Mouse (Mus musculus) limb, embryonic 13.5 days (tissue): Measurements from ENCODE around the gene C1ql1. TPM values are rescaled to one million over a fixed set of nuclear protein-coding genes. Genes with fewer than 3 reads are reported as not detected.
A peak's percentile ranks its signal among the peaks of the same experiment; 100 is the strongest.
"Not testable (repeated sequence)": the region's sequence is repeated elsewhere in the genome, so short reads cannot be mapped to it uniquely, and the experiment has no call there.

ENCODE experiments used
- ATAC-seq: fragments of 200-750 bp; cut with Nextera tagmentation; 2 replicates; pipeline ENCODE4 v1.8.0; 2017; ENCODE audit warnings: low read depth, moderate number of reproducible peaks, moderate TSS enrichment; ENCODE audit not compliant: low FRiP score
- H3K27ac ChIP-seq: fragments of 300-500 bp; sonication (generic); 2 replicates; pipeline ENCODE4 v1.5.1; 2015; ENCODE audit warnings: inconsistent platforms, mild to moderate bottlenecking, moderate library complexity
- H3K27me3 ChIP-seq: fragments of 300-500 bp; sonication (generic); 2 replicates; pipeline ENCODE4 v1.6.1; 2015; ENCODE audit warnings: mild to moderate bottlenecking, inconsistent platforms
- H3K36me3 ChIP-seq: fragments of 300-500 bp; sonication (generic); 2 replicates; pipeline ENCODE4 v1.6.1; 2015; ENCODE audit warnings: inconsistent platforms, mild to moderate bottlenecking, moderate library complexity
- H3K4me1 ChIP-seq: fragments of 300-500 bp; sonication (generic); 2 replicates; pipeline ENCODE4 v1.6.1; 2015; ENCODE audit warnings: inconsistent platforms
- H3K4me2 ChIP-seq: fragments of 300-500 bp; sonication (generic); replicated peaks from 2 replicates; pipeline ENCODE4 v1.6.1; 2015; ENCODE audit warnings: inconsistent platforms, mild to moderate bottlenecking, moderate library complexity
- H3K4me3 ChIP-seq: fragments of 300-500 bp; sonication (generic); 2 replicates; pipeline ENCODE4 v1.5.1; 2015; ENCODE audit warnings: moderate library complexity, mild to moderate bottlenecking, inconsistent platforms
- H3K9ac ChIP-seq: fragments of 300-500 bp; sonication (generic); 2 replicates; pipeline ENCODE4 v1.6.1; 2015; ENCODE audit warnings: mild to moderate bottlenecking, inconsistent platforms
- H3K9me3 ChIP-seq: fragments of 300-500 bp; sonication (generic); 2 replicates; pipeline ENCODE4 v1.6.1; 2016; ENCODE audit warnings: inconsistent platforms
- WGBS: fragments of 180-500 bp; shearing (Covaris S2); methylation state at CpG from one replicate; pipeline ENCODE4 v1.1.7; 2015; 5-methylcytosine and 5-hydroxymethylcytosine counted together
- polyA plus RNA-seq: library from polyadenylated mRNA; unstranded; fragments of >200 nt; fragmentation: Nextera tagmentation; extraction: Ambion mirVana; gene quantifications from 2 replicates; pipeline ENCODE4 v1.2.1, GENCODE M21; 2015

The C1ql1 gene
- polyA plus RNA-seq, 1 experiment from 2014 or later, result 1.4 TPM

DNA sequence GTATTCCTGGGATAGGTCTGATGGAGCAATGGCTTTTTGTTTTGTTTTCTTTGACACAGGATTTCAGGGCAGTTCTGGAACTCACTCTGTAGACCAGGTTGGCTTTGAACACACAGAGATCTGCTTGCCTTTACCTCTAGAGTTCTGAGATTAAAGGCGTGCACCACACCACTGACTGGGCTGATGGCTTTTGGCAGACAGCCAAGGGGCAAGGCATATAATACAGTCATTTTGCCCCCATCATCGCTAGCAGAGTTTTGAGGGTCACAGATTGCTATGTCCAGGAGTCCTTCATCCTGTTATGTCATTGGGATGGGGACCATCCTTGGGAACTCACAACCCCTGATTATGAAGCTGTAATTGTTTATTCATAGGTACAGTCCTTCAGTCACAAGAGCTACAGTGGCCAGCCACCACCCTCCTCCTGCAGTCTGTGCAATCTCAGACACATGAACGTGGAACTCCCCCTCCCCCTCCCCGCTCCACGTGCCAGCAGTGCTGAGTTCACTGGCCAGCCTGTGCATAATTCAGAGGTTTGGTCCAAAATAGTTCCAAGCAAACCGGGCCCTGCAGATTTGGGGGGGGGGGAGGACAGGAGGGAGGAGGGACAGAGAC is 31.7 kb upstream of the C1ql1 start:
- H3K4me3 ChIP-seq, result no peak overlapping the region
- no peak for ATAC-seq
- no peaks in the 10 kb centered on the region for H3K36me3 ChIP-seq
- peaks cover 7% of the 10 kb centered on the region; the same call in 1 of the 2 replicates for H3K27me3 ChIP-seq
- no peak overlapping the region for H3K4me2 ChIP-seq
- H3K4me1 ChIP-seq, result no peaks in the 10 kb centered on the region
- no peak overlapping the region for H3K27ac ChIP-seq
- no peaks in the 10 kb centered on the region for H3K9me3 ChIP-seq
- 40% methylated on average over 6 of the region's 6 CpGs for WGBS
- H3K9ac ChIP-seq, result no peak overlapping the region

- H3K4me3 ChIP-seq, H3K27ac ChIP-seq, H3K9ac ChIP-seq, H3K9me3 ChIP-seq, H3K4me2 ChIP-seq, H3K36me3 ChIP-seq, ATAC-seq: not testable (repeated sequence)
- peaks cover 13% of the 10 kb centered on the region; the same call in 1 of the 2 replicates for H3K4me1 ChIP-seq
- WGBS, result 82% methylated on average over 9 of the region's 9 CpGs
- peaks cover 14% of the 10 kb centered on the region for H3K27me3 ChIP-seq
These were observed 29.5 kb upstream of the C1ql1 start for GRCm38 (mm10) chr11:102975966-102976365.

DNA sequence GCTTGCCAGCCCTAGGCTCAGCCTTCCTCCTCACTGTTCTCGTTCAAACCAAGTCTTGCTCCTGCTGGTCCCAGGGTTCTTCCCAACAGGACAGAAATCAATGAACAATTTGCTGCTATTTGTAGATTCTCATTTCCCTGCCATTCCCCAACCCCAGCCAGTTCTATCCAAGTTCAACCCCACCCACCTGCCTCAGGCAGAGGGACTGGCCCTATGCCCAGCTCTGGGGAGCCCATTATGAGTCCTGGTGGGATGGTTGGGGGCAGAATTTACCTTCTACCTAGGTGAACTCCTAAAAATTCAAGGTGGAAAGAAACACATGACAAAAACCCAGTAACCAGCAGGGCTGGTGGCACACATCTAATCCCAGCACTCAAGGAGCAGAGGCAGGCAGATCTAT is 25.8 kb upstream of the C1ql1 start:
- Histone ChIP-seq H3K9me3 (no peaks in the 10 kb centered on the region), H3K27ac (no peak overlapping the region), H3K4me1 (peaks cover 13% of the 10 kb centered on the region; the same call in 1 of the 2 replicates), H3K4me3 (no peak overlapping the region), H3K27me3 (peaks cover 23% of the 10 kb centered on the region), H3K4me2 (no peak overlapping the region), H3K36me3 (no peaks in the 10 kb centered on the region), H3K9ac (no peak overlapping the region)
- 53% methylated on average over 1 of the region's 1 CpGs for WGBS
- no peak for ATAC-seq

GRCm38 (mm10) chr11:102971604-102972003 is 25.1 kb upstream of the C1ql1 start:
- H3K9ac ChIP-seq, result no peak overlapping the region
- WGBS, result 36% methylated on average over 5 of the region's 5 CpGs
- no peak overlapping the region for H3K4me3 ChIP-seq
- peaks cover 13% of the 10 kb centered on the region; the same call in 1 of the 2 replicates for H3K4me1 ChIP-seq
- no peak overlapping the region for H3K4me2 ChIP-seq
- H3K27me3 ChIP-seq, result peaks cover 24% of the 10 kb centered on the region
- 0 out of 2 replicates have a peak, but pooled peaks have one; percentile 32 for ATAC-seq
- H3K27ac ChIP-seq, result no peak overlapping the region; the same call in 1 of the 2 replicates
- H3K36me3 ChIP-seq, result no peaks in the 10 kb centered on the region
- H3K9me3 ChIP-seq, result no peaks in the 10 kb centered on the region

GRCm38 (mm10) chr11:102964547-102965091 is 18.1 kb upstream of the C1ql1 start:
- WGBS, result 61% methylated on average over 16 of the region's 16 CpGs
- Histone ChIP-seq H3K4me3 (no peak overlapping the region), H3K36me3 (no peaks in the 10 kb centered on the region), H3K9ac (no peak overlapping the region), H3K27ac (no peak overlapping the region), H3K4me1 (peaks cover 23% of the 10 kb centered on the region), H3K9me3 (no peaks in the 10 kb centered on the region), H3K4me2 (no peak overlapping the region), H3K27me3 (peaks cover 6% of the 10 kb centered on the region; the same call in 1 of the 2 replicates)
- 0 out of 2 replicates have a peak, but pooled peaks have one; percentile 30 for ATAC-seq

GRCm38 (mm10) chr11:102963855-102964546 is 17.5 kb upstream of the C1ql1 start:
- H3K9ac ChIP-seq, result peak overlapping the region; percentile 51; the same call in 1 of the 2 replicates
- WGBS, result 21% methylated on average over 24 of the region's 24 CpGs
- H3K4me2 ChIP-seq, result peak overlapping the region; percentile 55
- no peaks in the 10 kb centered on the region for H3K9me3 ChIP-seq
- H3K4me1 ChIP-seq, result peaks cover 23% of the 10 kb centered on the region
- ATAC-seq, result no peak
- H3K4me3 ChIP-seq, result peak overlapping the region; percentile 16; the same call in 1 of the 2 replicates
- H3K36me3 ChIP-seq, result no peaks in the 10 kb centered on the region
- H3K27ac ChIP-seq, result peak overlapping the region; percentile 39; the same call in 1 of the 2 replicates
- peaks cover 4% of the 10 kb centered on the region; the same call in 1 of the 2 replicates for H3K27me3 ChIP-seq

GRCm38 (mm10) chr11:102963246-102963854 is 16.9 kb upstream of the C1ql1 start:
- Histone ChIP-seq H3K36me3 (no peaks in the 10 kb centered on the region), H3K27ac (peak overlapping the region; percentile 39; the same call in 1 of the 2 replicates), H3K9ac (peak overlapping the region; percentile 51; the same call in 1 of the 2 replicates), H3K27me3 (peaks cover 6% of the 10 kb centered on the region; the same call in 1 of the 2 replicates), H3K9me3 (no peaks in the 10 kb centered on the region), H3K4me3 (peak overlapping the region; percentile 16; the same call in 1 of the 2 replicates), H3K4me2 (peak overlapping the region; percentile 55), H3K4me1 (peaks cover 23% of the 10 kb centered on the region)
- ATAC-seq, result peak; percentile 24; the same call in 1 of the 2 replicates
- WGBS, result 5% methylated on average over 16 of the region's 16 CpGs

DNA sequence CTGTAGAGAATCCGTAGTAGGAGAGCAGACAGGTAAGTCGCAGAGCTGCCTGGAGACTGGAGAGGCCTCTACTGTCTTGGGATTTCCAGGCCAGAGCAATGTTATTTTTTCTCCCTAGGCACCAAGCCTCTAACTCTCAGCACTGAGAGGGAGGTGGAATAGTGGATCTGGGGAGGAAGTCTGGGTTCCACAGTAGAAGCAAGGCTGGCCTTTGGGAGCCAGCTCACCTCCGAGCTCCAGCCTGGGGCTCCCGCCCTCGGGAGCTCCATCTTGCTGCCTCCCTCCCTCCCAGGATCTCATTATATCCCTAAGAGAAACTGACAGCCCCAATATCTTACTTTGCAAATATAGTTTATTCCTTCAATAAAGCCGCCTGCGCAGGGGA is 16.4 kb upstream of the C1ql1 start:
- H3K9ac ChIP-seq, result peak overlapping the region; percentile 51; the same call in 1 of the 2 replicates
- H3K4me3 ChIP-seq, result no peak overlapping the region
- peaks cover 11% of the 10 kb centered on the region; the same call in 1 of the 2 replicates for H3K27me3 ChIP-seq
- H3K4me1 ChIP-seq, result peaks cover 23% of the 10 kb centered on the region
- ATAC-seq, result no peak
- no peaks in the 10 kb centered on the region for H3K9me3 ChIP-seq
- peak overlapping the region; percentile 55 for H3K4me2 ChIP-seq
- H3K27ac ChIP-seq, result no peak overlapping the region
- 26% methylated on average over 7 of the region's 7 CpGs for WGBS
- H3K36me3 ChIP-seq, result no peaks in the 10 kb centered on the region

GRCm38 (mm10) chr11:102961082-102961481 is 14.6 kb upstream of the C1ql1 start:
- no peak overlapping the region for H3K27ac ChIP-seq
- H3K9ac ChIP-seq, result no peak overlapping the region
- ATAC-seq, result no peak
- no peak overlapping the region for H3K4me3 ChIP-seq
- no peaks in the 10 kb centered on the region for H3K9me3 ChIP-seq
- WGBS, result 94% methylated on average over 4 of the region's 4 CpGs
- H3K4me2 ChIP-seq, result no peak overlapping the region
- H3K36me3 ChIP-seq, result no peaks in the 10 kb centered on the region
- peaks cover 27% of the 10 kb centered on the region for H3K4me1 ChIP-seq
- H3K27me3 ChIP-seq, result peaks cover 12% of the 10 kb centered on the region; the same call in 1 of the 2 replicates

DNA sequence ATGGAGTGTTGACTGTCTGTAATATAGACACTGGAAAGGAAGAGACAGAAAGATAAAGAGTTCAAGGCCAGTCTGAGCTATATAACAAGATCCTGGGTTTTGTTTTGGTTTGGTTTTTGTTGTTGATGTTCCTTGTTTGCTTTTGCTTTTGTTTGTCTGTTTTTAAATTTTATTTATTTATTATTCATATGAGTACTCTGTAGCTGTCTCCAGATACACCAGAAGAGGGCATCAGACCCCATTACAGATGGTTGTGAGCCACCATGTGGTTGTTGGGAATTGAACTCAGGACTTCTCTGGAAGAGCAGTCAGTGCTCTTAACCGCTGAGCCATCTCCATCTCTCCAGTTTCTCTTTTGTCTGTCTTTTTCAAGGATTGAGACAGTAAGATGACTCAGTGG is 12.4 kb upstream of the C1ql1 start:
- Histone ChIP-seq H3K4me3 (no peak overlapping the region), H3K9ac (no peak overlapping the region), H3K4me2 (no peak overlapping the region), H3K27me3 (peaks cover 20% of the 10 kb centered on the region), H3K27ac (no peak overlapping the region), H3K36me3 (no peaks in the 10 kb centered on the region), H3K9me3 (no peaks in the 10 kb centered on the region), H3K4me1 (peaks cover 16% of the 10 kb centered on the region)
- 70% methylated on average over 1 of the region's 1 CpGs for WGBS
- ATAC-seq, result no peak

- H3K36me3 ChIP-seq, result no peaks in the 10 kb centered on the region
- H3K9ac ChIP-seq, result no peak overlapping the region
- no peaks in the 10 kb centered on the region for H3K9me3 ChIP-seq
- H3K4me3 ChIP-seq, result no peak overlapping the region
- no peak overlapping the region for H3K27ac ChIP-seq
- no peak overlapping the region for H3K4me2 ChIP-seq
- H3K4me1 ChIP-seq, result peaks cover 12% of the 10 kb centered on the region
- peaks cover 22% of the 10 kb centered on the region for H3K27me3 ChIP-seq
- WGBS, result 91% methylated on average over 6 of the region's 6 CpGs
- no peak for ATAC-seq
These were observed 11.9 kb upstream of the C1ql1 start for GRCm38 (mm10) chr11:102958431-102958830.

DNA sequence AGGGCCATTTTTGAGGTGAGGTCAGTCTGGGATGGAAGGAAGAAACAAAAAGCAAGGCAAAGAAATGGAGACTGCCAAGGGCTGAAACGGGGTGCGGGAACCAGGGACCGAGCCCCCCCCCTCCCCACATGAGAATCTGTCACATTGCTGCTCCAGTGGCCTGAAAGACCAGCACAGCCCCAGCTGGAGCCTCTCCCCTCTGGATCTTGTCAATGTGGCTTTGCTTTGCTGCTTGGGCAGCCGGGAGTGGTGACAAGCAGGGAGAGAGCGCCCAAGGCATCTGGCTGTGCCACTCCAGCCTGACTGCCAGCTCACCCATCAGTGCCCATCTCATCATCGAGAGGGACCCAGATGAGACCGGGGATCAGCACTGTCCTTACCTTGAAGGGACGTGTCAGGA is 11.2 kb upstream of the C1ql1 start:
- Histone ChIP-seq H3K27me3 (peaks cover 29% of the 10 kb centered on the region), H3K4me2 (no peak overlapping the region), H3K9me3 (no peaks in the 10 kb centered on the region), H3K4me1 (peaks cover 8% of the 10 kb centered on the region), H3K9ac (no peak overlapping the region), H3K36me3 (no peaks in the 10 kb centered on the region), H3K27ac (no peak overlapping the region), H3K4me3 (no peak overlapping the region)
- ATAC-seq, result no peak
- 84% methylated on average over 8 of the region's 8 CpGs for WGBS
